Mouse (Mus musculus): Measurements from ENCODE around the gene Tctn1. TPM values are rescaled to one million over a fixed set of nuclear protein-coding genes. Genes with fewer than 3 reads are reported as not detected.
"Not testable (repeated sequence)": the region's sequence is repeated elsewhere in the genome, so short reads cannot be mapped to it uniquely, and the experiment has no call there.

Gene Tctn1
- total RNA-seq, 2 experiments from 2014 or later: 13.5 to 13.7 TPM

DNA sequence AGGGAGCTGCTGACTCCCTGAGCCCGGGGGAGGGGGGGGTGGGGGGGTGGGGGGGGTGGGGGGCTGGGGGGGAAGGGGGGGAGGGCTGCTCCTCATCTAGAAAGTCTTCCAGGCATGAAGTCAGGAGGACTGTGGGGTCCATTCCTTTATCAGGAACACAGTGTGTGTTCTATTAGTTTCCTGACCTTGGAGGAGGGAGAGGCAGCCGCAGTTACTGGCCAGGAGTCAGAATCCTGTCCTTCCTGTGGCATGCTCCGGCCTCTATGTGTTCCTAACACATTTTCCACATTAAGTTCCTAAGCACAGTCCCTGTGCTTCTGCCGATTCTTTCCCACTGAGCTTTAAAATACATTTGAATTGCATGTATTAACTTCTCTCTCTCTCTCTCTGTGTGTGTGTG lies 35.5 kb downstream of the Tctn1 start:
- intact Hi-C loops (cut with DNase I): no loop called here
- H3K4me3 ChIP-seq: no peak overlapping the region
- H3K27ac ChIP-seq: no peak overlapping the region
- TF ChIP-seq CTCF (IDR thresholded peaks at IDR 0.05): no peak
- DNase-seq (ENCODE audit: extremely low spot score in 1 of 2, low spot score in 2 of 2): no peak

DNA sequence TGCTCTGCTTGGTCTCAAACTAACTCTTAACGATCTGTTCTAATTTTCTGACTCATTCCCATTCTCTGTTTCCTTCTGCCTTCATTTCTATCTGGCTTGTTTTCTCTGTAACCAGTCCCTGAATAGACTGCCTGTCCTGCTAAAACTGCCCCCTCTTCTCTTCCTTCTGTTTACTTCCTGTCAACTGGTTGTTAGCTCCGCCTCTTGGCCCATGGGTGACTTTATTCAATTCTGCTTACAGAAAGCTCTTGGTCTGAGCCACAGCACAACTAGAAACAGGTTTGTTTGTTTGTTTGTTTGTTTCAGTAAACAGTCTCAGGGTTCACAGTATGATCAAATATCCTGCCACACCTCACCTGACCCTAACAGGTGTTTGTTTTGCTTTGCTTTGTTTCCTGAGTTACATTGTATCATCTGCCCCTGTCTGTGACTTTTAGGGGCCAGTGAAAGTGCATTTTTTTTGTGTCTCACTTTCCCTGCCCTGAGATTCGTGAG lies 35.9 kb downstream of the Tctn1 start:
- no peak for DNase-seq (ENCODE audit: extremely low spot score in 1 of 2, low spot score in 2 of 2)
- intact Hi-C loops (cut with DNase I): no loop called here
- no peak for TF ChIP-seq CTCF (IDR thresholded peaks at IDR 0.05)
- Histone ChIP-seq H3K27ac (no peak overlapping the region), H3K4me3 (no peak overlapping the region)

DNA sequence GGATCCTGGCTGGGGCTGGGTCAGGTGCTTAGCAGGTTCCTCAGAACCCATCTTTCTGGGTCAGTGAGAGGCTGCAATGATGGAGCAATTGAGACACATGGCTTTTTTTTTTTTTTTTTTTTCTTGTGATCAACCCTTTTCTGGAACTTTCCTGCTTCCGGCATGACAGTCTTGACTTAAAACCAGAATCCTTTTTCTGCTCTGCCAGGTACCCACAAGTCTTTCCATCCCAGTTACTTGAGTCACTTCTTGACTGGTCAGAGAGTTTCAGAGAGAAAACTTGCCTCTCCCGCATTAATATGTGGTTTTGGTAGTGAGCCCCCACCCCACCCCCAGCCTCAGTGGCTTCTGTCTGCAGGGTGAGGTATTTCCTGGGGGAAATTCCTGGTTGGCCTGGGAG lies 40.0 kb downstream of the Tctn1 start:
- intact Hi-C loops (cut with DNase I): no loop called here
- Histone ChIP-seq H3K4me3 (no peak overlapping the region), H3K27ac (no peak overlapping the region)
- no peak for TF ChIP-seq CTCF (IDR thresholded peaks at IDR 0.05)
- DNase-seq (ENCODE audit: extremely low spot score in 1 of 2, low spot score in 2 of 2): no peak

DNA sequence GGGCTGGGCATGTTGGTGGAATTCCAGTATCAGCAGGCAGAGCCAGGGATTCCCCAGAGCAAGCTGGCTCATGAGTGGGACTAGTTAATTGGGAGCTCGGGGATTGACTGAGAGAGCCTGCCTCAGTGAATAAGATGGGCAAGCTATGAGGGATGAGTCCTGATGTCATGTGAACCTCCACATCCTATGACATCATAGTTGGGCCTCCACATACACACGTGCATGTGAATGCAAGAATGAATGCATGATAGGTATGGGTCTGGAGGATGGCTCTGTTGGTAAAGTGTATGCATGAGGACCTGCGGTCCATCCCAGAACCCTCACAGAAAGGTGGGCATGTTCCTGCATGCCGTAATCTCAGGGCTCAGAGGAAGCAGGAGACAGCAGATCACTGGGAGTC lies 43.2 kb downstream of the Tctn1 start:
- no peak for DNase-seq (ENCODE audit: extremely low spot score in 1 of 2, low spot score in 2 of 2)
- intact Hi-C loops (cut with DNase I): no loop called here
- TF ChIP-seq CTCF (IDR thresholded peaks at IDR 0.05): no peak
- Histone ChIP-seq H3K27ac (no peak overlapping the region), H3K4me3 (no peak overlapping the region)

DNA sequence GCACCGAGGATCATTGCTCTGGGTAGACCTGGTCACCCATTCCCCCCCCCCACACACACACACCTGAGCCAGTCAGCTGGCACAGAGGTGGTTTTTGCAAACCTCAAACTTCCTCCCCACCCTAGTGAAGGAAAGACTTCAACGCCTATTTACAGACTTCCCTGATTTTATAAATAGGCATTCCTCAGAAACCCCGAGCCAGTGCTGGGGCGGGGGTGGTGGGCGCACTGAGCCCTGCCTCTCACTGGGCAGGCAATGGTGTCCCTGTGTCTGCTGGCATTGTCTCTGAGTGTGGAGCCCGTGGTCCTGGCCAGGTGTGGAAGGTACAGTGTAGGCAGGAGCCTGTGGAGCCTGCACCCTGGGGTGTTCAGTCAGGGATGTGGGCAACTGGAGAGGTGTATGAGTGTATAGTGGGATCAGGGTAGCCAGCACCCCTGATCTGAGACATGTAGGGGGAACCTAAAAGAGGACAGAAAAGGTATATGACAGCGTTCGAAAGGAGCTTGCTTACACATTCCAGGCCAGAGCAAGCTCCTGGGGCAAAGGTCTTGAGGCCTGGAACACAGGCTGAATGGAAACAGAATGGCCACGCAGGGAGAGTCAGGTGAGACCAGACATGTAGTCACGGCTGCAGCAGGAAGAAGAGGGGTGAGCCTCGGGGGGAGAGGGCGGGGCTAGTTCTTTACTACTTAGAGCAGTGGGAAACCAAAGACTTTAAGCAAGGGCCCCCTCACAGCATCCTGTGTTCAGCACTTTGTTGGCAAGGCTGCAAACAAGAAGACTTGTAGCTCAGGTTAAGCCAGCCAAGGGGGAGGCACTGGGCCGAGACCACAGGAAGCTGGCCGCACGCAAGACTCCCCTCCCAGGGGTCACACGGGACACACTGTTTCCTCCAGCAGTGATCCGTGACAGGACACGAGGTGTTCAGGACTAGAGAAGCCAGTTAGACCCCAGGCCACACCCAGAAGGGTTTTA lies 44.3 kb downstream of the Tctn1 start:
- no peak overlapping the region for H3K27ac ChIP-seq
- TF ChIP-seq CTCF (IDR thresholded peaks at IDR 0.05): no peak
- no peak overlapping the region for H3K4me3 ChIP-seq
- intact Hi-C loops (cut with DNase I): no loop called here
- no peak for DNase-seq (ENCODE audit: extremely low spot score in 1 of 2, low spot score in 2 of 2)

DNA sequence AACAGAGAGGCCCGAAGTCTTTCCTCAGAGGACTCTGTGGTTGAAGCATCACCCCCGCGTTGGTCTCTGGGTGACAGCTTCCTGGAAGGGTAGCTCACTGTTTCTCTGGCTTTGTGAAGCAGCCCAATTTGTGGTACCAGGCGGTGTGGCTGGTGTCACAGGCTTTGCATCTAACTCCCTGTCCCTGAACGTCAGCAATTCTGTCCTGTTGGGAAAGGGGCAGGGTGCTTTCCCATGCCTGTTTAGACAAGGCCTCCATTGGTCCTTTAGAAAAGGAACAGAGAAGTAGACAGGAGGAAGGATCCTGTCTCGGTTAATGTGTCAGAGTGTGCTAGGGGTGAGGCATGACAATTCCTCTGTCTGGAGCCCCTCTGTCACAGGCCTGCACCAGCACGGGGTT lies 45.3 kb downstream of the Tctn1 start:
- Histone ChIP-seq H3K27ac (no peak overlapping the region), H3K4me3 (no peak overlapping the region)
- no peak for TF ChIP-seq CTCF (IDR thresholded peaks at IDR 0.05)
- intact Hi-C loops (cut with DNase I): no loop called here
- DNase-seq (ENCODE audit: extremely low spot score in 1 of 2, low spot score in 2 of 2): no peak

DNA sequence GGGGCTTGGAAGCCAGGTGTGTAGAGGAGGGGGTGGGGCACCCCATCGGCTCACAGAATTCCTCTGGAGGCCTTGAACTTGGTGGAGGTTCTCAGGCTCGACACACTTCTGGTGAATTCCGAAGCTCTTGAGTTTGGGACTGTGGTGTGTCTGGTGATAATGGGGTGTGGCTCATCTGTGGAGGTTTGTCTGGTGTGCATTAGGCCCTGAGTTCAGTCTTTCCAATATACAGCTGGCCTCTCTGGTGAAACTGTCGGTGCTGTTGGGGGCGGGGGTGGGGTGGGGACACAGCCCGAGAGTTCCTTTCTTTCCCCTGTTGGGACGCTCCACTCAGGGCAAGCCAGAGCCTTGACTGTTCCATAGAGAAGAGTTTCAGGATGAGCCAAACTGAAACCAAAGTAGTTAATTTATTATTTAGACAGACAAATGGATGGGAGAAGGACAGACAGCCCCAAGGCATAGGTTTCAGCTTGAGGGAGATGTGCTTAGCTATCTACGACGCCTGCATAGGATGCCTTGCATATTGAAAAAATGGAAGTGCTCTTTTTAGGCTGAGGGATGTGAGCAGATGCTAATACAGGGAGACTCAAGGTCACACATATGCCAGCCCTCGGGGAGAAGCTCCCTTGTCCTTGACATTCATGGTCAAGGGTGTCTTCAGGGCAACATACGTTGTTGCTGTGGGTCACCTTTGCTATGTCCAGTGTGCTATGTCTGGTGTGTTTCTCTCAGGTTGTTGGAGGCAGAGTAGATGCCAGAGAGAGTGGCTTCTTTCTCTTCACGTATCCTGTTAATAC lies 46.0 kb downstream of the Tctn1 start:
- no peak overlapping the region for H3K4me3 ChIP-seq
- no peak for DNase-seq (ENCODE audit: extremely low spot score in 1 of 2, low spot score in 2 of 2)
- no peak for TF ChIP-seq CTCF (IDR thresholded peaks at IDR 0.05)
- no peak overlapping the region for H3K27ac ChIP-seq
- intact Hi-C loops (cut with DNase I): no loop called here

DNA sequence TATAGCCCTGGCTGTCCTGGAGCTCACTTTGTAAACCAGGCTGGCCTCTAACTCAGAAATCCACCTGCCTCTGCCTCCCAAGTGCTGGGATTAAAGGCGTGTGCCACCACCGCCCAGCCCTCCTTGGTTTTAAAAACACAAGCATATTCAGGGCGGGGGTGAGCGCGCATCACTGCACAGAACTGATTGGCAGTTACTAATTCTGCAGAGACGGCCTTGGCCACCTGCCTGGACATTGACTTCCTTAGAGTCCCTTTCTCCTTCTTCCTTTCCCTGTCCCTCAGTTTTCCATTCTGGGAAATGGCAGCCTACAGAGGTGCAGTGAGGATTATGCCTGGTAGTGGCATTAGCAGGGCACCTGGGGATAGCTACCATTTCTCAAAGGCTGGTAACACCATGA lies 46.6 kb downstream of the Tctn1 start:
- DNase-seq (ENCODE audit: extremely low spot score in 1 of 2, low spot score in 2 of 2): no peak
- intact Hi-C loops (cut with DNase I): no loop called here
- TF ChIP-seq CTCF (IDR thresholded peaks at IDR 0.05): no peak

DNA sequence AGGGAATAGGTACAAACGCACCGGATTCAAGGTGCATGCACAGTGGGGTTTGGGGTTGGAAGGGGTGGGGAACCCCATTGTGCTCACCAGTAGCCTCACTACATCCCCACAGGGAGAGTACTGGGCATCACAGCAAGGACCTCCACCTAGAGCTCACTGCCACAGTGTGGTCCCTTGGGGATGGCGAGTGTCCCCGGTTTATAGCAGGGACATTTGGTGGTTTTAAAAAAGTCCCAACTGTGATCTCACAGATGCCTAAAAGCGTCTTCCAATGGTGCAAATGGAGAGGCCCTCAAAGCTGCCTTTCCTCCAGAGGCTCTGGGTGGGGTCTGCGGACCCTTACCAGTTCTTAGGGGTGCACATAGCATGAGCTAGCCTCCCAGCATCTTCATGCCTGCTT lies 50.4 kb downstream of the Tctn1 start:
- Histone ChIP-seq H3K27ac (no peak overlapping the region), H3K4me3 (no peak overlapping the region)
- no peak for DNase-seq (ENCODE audit: extremely low spot score in 1 of 2, low spot score in 2 of 2)
- intact Hi-C loops (cut with DNase I): no loop called here
- no peak for TF ChIP-seq CTCF (IDR thresholded peaks at IDR 0.05)

More for the DNA sequence above, 46.6 kb downstream of the Tctn1 start:
- H3K27ac ChIP-seq: no peak overlapping the region
- no peak overlapping the region for H3K4me3 ChIP-seq

DNA sequence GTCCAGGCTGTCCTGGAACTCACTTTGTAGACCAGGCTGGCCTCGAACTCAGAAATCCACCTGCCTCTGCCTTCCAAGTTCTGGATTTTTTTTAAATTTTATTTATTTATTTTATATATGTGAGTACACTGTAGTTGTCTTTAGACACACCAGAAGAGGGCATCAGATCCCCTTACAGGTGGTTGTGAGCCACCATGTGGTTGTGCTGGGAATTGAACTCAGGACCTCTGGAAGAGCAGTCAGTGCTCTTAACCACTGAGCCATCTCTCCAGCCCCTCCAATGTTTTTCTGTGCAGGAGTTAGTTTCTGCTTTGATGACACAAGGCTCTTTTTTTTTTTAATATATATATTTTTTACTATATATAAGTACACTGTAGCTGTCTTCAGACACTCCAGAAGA lies 51.4 kb downstream of the Tctn1 start:
- DNase-seq (ENCODE audit: extremely low spot score in 1 of 2, low spot score in 2 of 2); H3K4me3 ChIP-seq; intact Hi-C loops (cut with DNase I): not testable (repeated sequence)

DNA sequence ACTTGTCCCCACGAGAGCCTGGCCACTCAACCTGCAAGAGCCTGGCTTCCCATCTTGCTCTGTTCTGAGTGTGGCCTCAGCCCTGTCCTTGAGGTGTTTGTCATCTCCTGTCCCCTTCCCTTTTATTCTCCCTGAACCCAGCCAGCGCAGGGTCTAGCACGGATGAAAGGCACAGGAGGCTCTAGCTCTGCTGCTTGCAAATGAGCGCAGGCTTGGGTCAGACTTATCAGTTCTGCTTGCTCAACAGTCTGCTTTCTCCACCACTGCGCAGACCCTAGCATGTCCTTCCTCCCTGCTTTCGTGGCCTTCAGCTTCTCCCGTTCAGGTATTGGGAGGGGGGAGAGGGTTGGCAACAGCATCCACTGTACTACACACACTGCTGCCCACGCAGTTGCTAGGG lies 52.1 kb downstream of the Tctn1 start:
- intact Hi-C loops (cut with DNase I): no loop called here
- Histone ChIP-seq H3K4me3 (no peak overlapping the region), H3K27ac (no peak overlapping the region)
- no peak for TF ChIP-seq CTCF (IDR thresholded peaks at IDR 0.05)
- no peak for DNase-seq (ENCODE audit: extremely low spot score in 1 of 2, low spot score in 2 of 2)

More for the DNA sequence above, 51.4 kb downstream of the Tctn1 start:
- H3K27ac ChIP-seq: not testable (repeated sequence)

DNA sequence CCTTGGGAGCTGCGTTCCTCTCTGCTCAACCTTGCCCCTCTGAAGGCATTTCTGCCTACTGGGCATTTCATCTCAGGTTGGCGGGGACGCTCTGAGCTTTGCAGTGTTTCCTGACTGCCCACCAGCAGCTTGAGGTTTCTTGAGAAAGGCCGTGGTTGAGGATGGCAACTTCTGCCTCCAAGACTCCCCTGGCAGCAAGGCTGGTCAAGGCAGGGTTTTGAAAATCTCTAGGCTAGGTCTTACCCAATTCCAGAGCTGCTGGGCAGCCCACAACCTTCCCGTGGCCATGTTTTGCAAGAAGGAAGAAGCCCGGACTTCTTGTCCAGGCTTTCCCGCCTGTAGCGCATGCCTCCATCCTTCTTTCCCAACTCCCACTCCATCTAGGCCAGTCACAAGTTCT lies 53.4 kb downstream of the Tctn1 start:
- no peak for DNase-seq (ENCODE audit: extremely low spot score in 1 of 2, low spot score in 2 of 2)
- no peak for TF ChIP-seq CTCF (IDR thresholded peaks at IDR 0.05)
- no peak overlapping the region for H3K4me3 ChIP-seq
- H3K27ac ChIP-seq: no peak overlapping the region
- intact Hi-C loops (cut with DNase I): no loop called here
